Mouse (Mus musculus) ovary, adult 2 months (tissue): ENCODE measurements around the gene Syt7. TPM values are rescaled to one million over a fixed set of nuclear protein-coding genes. Genes with fewer than 3 reads are reported as not detected.

Experiments
- polyA plus RNA-seq: library from polyadenylated mRNA; depleted of rRNA; stranded (reverse); fragments of >200 nt; gene quantifications from 2 replicates; pipeline ENCODE4 v1.2.3, GENCODE M21; 2012; rRNA removed

Gene Syt7
- polyA plus RNA-seq: 42.2 and 53.2 TPM in 2 replicates

GRCm38 (mm10) chr19:10388615-10389313 lies at the start of gene Syt7:
Syt7 (plus strand) TSS chr19:10389090.

GRCm38 (mm10) chr19:10456752-10457483 lies 68.0 kb downstream of the Syt7 start, which contains the start of gene Lrrc10b:
Lrrc10b (minus strand) TSS chr19:10457473.

GRCm38 (mm10) chr19:10482703-10483102 lies 93.8 kb downstream of the Syt7 start, which contains the start of gene Ppp1r32:
Ppp1r32 (minus strand) TSS chr19:10482928.

Other genes with a start within 250 kb of the Syt7 start
- 63.3 and 95.1 TPM in 2 replicates for gene Fads1, start 206.2 kb upstream of the Syt7 start, polyA plus RNA-seq
- gene Tmem258, start 185.1 kb upstream of the Syt7 start, polyA plus RNA-seq: 97.0 and 107 TPM in 2 replicates
- 18.0 and 24.8 TPM in 2 replicates for gene Fen1, start 184.9 kb upstream of the Syt7 start, polyA plus RNA-seq
- gene Myrf, start 148.3 kb upstream of the Syt7 start, polyA plus RNA-seq: 31.1 and 31.6 TPM in 2 replicates
- 15.0 and 16.1 TPM in 2 replicates for gene Dagla, start 84.2 kb upstream of the Syt7 start, polyA plus RNA-seq
- gene Lrrc10b, start 68.4 kb downstream of the Syt7 start, polyA plus RNA-seq: 46.3 and 61.4 TPM in 2 replicates
- 16.4 and 18.1 TPM in 2 replicates for gene Ppp1r32, start 93.8 kb downstream of the Syt7 start, polyA plus RNA-seq
- gene Cpsf7, start 136.2 kb downstream of the Syt7 start, polyA plus RNA-seq: 31.6 and 52.4 TPM in 2 replicates
- gene Sdhaf2, start 137.1 kb downstream of the Syt7 start, polyA plus RNA-seq: 19.1 and 24.4 TPM in 2 replicates
- 18.1 and 23.6 TPM in 2 replicates for gene Tmem216, start 167.1 kb downstream of the Syt7 start, polyA plus RNA-seq
- gene Cyb561a3, start 188.1 kb downstream of the Syt7 start, polyA plus RNA-seq: 41.1 and 42.6 TPM in 2 replicates
- 15.5 and 19.1 TPM in 2 replicates for gene Tmem138, start 188.3 kb downstream of the Syt7 start, polyA plus RNA-seq
- gene Ddb1, start 216.2 kb downstream of the Syt7 start, polyA plus RNA-seq: 140 and 182 TPM in 2 replicates
- 17.7 and 18.7 TPM in 2 replicates for gene Tkfc, start 216.6 kb downstream of the Syt7 start, polyA plus RNA-seq
- 0.47 and 1.0 TPM in 2 replicates for gene Vwce, start 245.1 kb downstream of the Syt7 start, polyA plus RNA-seq